Mouse (Mus musculus): ENCODE data around the gene Prr9.

The Prr9 gene

DNA sequence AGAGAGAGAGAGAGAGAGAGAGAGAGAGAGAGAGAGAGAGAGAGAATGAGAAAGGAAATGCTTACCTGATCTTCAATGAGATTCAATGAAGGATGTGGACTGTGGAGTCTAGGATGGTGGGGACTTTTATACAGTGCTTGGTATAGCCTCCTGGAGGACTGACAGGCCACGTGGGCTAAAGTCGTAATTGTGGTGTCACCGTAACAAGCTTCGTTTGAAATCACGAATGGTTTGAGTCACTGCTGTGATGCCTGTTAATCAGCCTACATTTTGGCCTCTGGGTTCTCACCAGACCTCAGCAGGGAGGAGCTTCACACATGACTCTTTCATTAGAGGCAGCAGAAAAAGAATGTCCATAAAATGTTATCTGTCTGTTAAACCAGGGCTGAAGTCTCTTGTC lies at the start of gene Prr9:
Gene Prr9 (minus strand): TSS at position 101 of the 400 bp plus-strand sequence.
- in situ Hi-C loops (cut with MboI): no loop called here

DNA sequence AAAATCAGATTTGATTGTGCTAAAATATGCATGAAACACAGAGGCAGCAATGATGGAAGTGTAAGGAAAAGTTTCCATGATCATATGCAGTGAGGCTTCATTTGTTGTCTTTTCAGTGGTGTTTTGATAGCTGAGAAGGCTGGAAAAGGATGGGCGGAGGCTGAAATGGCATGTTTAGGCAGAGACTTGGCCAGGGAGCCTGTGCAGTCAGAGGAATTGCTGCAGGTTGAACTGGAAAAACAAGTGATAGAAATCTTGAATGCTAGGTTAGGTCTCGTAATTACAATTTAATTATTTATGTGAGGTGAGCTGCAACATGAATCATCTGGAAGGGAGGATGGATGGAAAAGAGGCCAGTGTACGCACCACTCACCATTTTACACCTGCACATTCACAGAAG lies 46.1 kb upstream of the Prr9 start:
- in situ Hi-C loops (cut with MboI): no loop called here

DNA sequence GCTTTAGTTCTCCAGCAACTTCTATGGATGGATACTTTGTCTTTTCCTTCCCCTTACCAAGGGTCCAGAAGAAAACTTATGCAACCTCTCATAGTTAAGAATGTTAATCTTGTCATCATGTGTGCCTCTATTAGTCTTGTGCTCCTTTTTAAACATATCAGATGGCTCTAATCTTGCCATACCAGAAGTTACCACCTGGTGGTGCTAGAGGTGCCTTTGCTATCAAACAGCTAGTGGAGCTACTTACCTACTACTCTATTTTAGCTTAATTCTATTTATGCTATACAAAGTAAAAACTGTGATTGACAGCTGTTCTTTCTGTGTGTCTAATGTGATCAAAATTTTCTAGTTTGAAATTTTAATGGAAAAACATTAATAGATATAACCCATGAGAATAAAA lies 29.6 kb upstream of the Prr9 start:
- in situ Hi-C loops (cut with MboI): no loop called here

DNA sequence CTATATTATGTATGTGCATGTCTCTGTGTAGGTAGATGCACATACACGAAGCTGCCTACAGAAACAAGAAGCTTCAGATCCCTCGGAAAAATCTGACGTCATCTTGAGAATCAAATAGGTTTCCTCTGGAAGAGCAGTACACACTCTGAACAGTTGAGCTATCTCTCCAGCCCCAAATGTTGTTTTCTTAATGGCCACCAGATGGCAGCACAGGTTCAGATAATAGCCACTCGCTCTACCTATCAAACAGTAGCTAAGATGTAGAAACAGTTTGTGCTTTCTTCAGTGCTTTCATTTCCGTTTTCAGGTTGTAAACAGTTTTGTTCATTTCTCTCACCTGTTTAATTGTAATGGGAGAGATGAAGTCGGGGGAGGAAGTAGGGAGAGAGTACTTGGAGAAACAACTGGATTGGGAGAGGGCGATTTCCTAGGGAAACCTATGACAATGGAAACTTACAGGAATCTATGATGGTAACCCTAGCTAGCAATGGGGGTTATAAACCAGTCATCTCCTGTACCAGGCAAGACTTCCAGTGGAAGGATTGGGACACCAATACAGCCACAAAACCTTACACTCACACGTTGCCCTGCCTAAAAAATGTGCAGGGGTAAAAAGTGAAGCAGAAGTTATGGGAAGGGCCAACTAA lies 27.0 kb upstream of the Prr9 start:
- in situ Hi-C loops (cut with MboI): no loop called here

DNA sequence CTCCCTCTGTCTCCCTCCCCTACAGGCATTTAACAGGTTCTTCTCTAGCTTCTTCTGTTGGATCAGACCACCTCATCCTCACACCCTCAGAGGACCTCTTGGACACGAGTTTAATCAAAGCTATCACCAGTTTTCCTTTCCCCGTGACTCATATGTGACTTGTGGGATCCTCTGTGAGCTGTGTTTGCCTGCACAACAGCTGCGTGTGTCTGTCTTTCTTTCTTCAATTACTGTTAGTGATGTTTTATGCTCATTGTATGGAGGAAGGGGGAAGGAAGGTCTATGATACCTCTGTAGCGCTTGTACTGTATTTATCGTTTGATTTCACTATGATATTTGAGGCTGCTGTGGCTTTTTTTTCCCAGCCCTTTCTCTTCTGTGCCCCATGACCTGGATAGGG lies 24.2 kb upstream of the Prr9 start:
- in situ Hi-C loops (cut with MboI): no loop called here

DNA sequence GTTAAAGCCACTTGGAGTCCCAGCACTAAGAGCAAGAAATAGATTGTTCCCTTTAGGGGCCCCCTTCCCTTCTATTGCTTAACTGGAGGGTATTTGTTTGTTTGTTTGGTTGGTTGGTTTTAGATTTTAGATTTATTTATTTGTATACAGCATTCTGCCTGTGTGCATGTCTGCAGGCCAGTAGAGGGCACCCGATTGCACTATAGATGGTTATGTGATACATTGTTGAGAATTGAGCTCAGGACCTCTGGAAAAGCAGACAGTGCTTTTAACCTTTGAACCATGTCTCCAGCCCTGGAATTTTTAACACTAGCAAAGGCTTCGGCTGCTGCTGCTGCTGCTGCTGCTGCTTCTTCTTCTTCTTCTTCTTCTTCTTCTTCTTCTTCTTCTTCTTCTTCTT lies 23.7 kb upstream of the Prr9 start:
- in situ Hi-C loops (cut with MboI): no loop called here

DNA sequence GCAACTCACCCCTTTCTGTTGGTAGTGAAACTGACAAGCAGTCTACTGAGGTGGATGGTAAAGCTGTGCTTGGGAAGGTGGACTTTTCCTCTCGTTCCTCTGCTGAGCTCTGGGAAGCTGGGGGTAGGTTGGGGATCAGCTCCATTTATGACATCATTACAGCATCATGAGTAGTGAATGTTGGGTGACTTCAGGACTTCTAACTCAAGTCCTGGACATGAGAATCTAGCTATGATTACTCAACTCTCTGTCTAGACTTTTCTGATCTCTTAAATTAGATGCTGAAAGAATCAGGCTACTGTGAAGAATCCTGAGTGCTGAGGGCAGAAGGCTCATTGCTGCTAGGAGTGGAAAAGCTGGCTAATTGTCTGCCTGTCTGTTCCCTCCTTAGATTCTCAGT lies 18.9 kb upstream of the Prr9 start, which contains the start of gene Lelp1:
Gene Lelp1 (minus strand): TSS at position 101 of the 400 bp plus-strand sequence.
- in situ Hi-C loops (cut with MboI): no loop called here

DNA sequence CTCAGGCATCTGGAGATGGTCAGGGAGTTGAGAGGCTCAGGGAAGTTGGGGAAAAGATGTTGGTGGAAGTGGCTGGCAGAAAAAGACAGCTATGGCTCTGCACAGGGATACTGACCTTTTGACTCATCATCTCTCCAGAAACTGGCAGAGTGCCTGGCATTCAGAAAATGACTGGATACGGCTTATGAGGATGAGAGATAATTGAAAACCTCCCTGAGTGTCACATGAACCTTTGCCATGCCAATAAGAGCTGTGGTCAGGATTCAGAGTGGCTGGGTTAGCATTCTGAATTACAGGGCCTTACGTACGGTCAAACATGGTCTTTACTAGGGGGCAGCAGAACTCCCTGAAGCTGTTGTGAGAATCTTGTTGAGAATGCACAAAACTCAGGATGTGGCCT lies 2.8 kb downstream of the Prr9 start:
- in situ Hi-C loops (cut with MboI): no loop called here

DNA sequence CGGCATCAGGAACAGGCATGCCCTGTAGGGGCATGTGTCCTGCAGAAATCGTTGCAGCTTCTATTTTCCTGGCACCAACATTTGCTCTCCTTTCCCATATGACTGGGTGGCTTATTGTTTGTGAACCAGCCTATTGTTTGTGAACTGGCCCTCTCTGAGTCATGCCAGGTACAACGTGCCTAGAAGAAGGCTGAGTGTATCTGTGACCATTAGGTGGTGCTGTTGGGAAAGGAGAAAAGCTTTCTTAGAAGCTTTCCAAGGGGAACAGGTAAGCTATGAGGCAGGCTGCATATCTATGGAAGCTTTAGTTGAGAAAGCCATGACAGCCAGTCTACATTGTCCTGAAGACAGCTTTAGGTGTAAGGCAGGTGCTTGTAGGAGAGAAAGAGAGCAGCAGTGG lies 5.8 kb downstream of the Prr9 start:
- in situ Hi-C loops (cut with MboI): no loop called here

DNA sequence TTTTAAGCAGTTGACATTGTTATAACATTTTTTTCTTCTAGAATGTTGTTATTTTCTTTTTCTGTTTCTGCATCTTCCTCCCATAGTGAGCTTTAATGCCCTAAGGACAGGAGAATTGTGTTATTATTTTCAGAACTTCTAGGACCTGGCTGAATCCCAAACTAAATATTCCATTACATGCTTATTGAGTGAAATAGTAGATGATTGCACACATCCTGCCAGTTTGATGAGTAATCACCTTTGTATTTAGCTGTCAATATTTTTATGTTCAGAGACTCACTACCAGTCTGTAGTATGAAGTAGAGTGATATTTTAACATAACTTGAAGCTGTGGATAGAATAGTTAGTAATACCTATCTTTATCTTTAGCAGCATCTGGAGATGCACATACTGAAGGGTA lies 12.2 kb downstream of the Prr9 start:
- in situ Hi-C loops (cut with MboI): no loop called here

DNA sequence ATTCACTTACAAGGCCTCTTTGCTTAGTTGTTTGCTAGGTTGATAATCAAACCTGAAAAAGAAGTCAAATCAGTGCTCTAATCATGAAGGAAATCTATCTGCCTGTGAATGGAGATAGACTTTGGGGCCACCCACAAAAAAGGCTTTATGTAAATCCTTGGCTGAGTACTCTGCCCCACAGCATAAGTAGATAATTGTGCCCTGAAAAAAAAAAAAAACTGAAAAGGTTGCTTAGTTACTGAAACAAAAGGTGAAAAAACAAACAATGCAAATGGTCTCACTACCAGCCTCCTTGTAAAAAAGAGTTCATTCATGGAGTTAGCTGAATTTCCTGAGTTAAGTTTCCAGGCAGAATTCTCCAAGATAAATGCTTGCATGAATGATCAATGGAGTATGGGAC lies 13.0 kb downstream of the Prr9 start:
- in situ Hi-C loops (cut with MboI): no loop called here

DNA sequence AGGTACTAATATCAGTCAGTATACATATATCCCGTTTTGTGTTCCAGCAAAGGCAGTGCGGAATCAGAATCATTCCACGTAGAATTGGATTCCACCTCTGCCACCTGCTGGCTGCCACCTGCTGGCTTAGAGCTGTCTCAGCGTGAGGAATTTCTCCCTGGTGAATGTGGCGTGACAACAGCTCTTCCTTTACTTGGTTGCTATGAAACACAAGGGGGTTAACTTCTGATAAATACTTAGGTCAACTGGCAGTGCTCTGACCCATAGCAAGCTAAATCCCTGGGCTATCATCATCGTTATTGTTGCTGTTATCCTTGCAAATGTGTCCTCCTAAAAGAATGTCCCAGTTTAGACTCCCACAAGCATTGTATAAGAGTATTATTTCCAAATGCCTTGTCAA lies 17.2 kb downstream of the Prr9 start:
- in situ Hi-C loops (cut with MboI): no loop called here

DNA sequence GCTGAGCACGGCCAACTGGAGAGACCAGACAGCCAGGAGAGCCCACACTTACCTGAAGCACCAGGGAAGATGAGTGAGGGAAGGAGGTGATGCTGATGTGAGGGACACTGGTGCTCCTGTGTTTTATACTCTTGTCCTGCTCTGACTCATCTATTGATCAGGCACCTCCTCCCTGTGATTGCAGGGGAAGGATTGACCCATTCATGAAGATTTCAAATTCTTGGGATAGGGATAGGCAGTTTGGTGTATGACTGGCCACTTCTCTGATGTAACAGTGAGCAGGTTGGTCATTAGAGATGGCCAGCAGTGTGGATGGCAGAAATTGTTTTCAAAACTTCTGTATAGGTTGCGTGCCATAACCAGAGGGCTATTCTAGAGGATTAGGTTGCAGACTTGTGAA lies 40.7 kb downstream of the Prr9 start, which contains the start of gene Lor:
Gene Lor (minus strand): TSS at position 101 of the 400 bp plus-strand sequence.
- in situ Hi-C loops (cut with MboI): no loop called here

DNA sequence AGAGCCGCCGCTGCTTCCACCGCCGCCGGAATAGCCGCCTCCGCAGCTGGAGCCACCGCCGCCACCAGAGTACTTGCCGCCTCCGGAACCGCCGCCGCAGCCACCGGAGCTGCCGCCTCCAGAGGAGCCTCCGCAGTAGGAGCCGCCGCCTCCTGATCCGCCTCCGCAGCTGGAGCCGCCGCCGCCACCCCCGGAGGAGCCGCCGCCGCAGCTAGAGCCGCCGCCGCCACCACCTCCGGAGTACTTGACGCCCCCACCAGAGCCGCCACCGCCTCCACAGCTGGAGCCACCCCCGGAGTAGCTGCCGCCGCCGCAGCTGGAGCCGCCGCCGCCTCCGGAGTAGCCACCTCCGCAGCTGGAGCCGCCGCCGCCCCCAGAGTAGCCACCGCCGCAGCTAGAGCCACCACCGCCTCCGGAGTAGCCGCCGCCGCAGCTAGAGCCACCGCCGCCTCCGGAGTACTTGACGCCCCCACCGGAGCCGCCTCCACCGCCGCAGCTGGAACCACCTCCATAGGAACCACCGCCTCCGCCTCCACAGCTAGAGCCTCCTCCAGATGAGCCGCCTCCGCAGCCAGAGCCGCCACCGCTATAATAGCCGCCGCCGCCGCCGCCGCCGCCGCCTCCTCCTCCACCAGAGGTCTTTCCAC lies 42.3 kb downstream of the Prr9 start:
- in situ Hi-C loops (cut with MboI): no loop called here

DNA sequence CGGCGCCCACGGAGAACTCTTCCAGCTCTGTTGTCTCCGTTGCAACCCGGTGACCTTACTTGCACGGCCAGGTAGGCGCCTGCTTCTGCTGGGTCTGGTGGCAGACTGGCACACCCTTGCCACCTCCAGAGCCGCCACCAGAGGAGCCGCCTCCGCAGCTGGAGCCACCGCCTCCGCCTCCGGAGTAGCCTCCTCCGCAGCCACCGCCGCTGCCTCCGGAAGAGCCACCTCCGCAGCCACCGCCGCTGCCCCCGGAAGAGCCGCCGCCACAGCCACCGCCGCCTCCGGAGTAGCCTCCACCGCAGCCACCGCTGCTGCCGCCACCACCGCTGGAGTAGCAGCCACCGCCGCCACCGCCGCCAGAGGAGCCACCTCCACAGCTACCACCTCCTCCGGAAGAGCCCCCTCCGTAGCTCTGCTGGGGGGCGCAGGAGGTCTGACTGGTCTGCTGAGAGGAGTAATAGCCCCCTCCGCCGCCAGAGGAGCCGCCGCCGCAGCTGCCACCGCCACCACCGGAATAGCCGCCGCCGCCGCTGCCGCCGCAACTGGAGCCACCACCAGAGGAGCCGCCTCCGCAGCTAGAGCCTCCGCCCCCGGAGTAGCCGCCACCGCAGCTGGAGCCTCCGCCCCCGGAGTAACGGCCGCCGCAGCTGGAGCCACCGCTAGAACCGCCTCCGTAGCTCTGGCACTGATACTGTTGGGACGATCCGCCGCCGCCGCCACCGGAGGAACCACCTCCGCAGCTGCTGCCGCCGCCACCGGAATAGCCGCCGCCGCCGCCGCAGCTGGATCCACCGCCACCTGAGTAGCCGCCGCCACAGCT lies 43.1 kb downstream of the Prr9 start:
- in situ Hi-C loops (cut with MboI): no loop called here

Measured in mature B cell (primary cell).